Mouse (Mus musculus) hindbrain, postnatal 0 days (tissue): ENCODE data around the gene Dcaf1. TPM values are rescaled to one million over a fixed set of nuclear protein-coding genes. Genes with fewer than 3 reads are reported as not detected.

Experiments used
- ATAC-seq: fragments of 200-750 bp; cut with Nextera tagmentation; 2 replicates; pipeline ENCODE4 v1.8.0; 2017; ENCODE audit warnings: mild to moderate bottlenecking, moderate TSS enrichment, moderate library complexity
- DNase-seq: peaks from one replicate; pipeline ENCODE4 v3.0.0-alpha.2; 2015; ENCODE audit warnings: low spot score
- H3K27ac ChIP-seq: fragments of 300-500 bp; sonication (generic); 2 replicates; pipeline ENCODE4 v1.5.1; 2014; ENCODE audit warnings: mild to moderate bottlenecking
- H3K27me3 ChIP-seq: fragments of 300-500 bp; sonication (generic); 2 replicates; pipeline ENCODE4 v1.6.1; 2014; ENCODE audit warnings: low read length, mixed read lengths; ENCODE audit not compliant: insufficient read depth
- H3K36me3 ChIP-seq: fragments of 300-500 bp; sonication (generic); 2 replicates; pipeline ENCODE4 v1.6.1; 2014; ENCODE audit warnings: low read length, mixed read lengths; ENCODE audit not compliant: insufficient read depth
- H3K4me1 ChIP-seq: fragments of 300-500 bp; sonication (generic); 2 replicates; pipeline ENCODE4 v1.6.1; 2014; ENCODE audit warnings: antibody characterized with exemption, low read length, mixed read lengths; ENCODE audit not compliant: insufficient read depth
- H3K4me2 ChIP-seq: fragments of 300-500 bp; sonication (generic); 2 replicates; pipeline ENCODE4 v1.6.1; 2014; ENCODE audit warnings: low read depth, mild to moderate bottlenecking, low read length, moderate library complexity, mixed read lengths
- H3K4me3 ChIP-seq: fragments of 300-500 bp; sonication (generic); 2 replicates; pipeline ENCODE4 v1.5.1; 2014; ENCODE audit warnings: low read length
- H3K9ac ChIP-seq: fragments of 300-500 bp; sonication (generic); replicated peaks from 2 replicates; pipeline ENCODE4 v1.6.1; 2014; ENCODE audit warnings: mild to moderate bottlenecking, low read length, moderate library complexity, mixed read lengths
- H3K9me3 ChIP-seq: fragments of 300-500 bp; sonication (generic); 2 replicates; pipeline ENCODE4 v1.6.1; 2016; ENCODE audit warnings: low read length, mixed read lengths
- CTCF ChIP-seq: IDR thresholded peaks from 2 replicates; pipeline ENCODE4 v1.5.1; 2016; ENCODE audit warnings: antibody characterized with exemption, control low read depth, low read depth
- WGBS: fragments of 180-500 bp; shearing (Covaris S2); extraction: QIAGEN DNeasy Blood & Tissue Kit; methylation state at CpG from one replicate; pipeline ENCODE4 v1.1.7; 2014; 5-methylcytosine and 5-hydroxymethylcytosine counted together
- polyA plus RNA-seq: library from polyadenylated mRNA; unstranded; fragments of >200 nt; fragmentation: Nextera tagmentation; extraction: Ambion mirVana; gene quantifications from 2 replicates; pipeline ENCODE4 v1.2.1, GENCODE M21; 2015
- total RNA-seq: library from RNA; depleted of rRNA; stranded (reverse); fragments of >200 nt; gene quantifications from 2 replicates; pipeline ENCODE4 v1.2.3, GENCODE M21; 2014; rRNA removed

Dcaf1 gene
- total RNA-seq (18.0 and 18.3 TPM in 2 replicates), polyA plus RNA-seq (7.1 and 7.4 TPM in 2 replicates)

DNA sequence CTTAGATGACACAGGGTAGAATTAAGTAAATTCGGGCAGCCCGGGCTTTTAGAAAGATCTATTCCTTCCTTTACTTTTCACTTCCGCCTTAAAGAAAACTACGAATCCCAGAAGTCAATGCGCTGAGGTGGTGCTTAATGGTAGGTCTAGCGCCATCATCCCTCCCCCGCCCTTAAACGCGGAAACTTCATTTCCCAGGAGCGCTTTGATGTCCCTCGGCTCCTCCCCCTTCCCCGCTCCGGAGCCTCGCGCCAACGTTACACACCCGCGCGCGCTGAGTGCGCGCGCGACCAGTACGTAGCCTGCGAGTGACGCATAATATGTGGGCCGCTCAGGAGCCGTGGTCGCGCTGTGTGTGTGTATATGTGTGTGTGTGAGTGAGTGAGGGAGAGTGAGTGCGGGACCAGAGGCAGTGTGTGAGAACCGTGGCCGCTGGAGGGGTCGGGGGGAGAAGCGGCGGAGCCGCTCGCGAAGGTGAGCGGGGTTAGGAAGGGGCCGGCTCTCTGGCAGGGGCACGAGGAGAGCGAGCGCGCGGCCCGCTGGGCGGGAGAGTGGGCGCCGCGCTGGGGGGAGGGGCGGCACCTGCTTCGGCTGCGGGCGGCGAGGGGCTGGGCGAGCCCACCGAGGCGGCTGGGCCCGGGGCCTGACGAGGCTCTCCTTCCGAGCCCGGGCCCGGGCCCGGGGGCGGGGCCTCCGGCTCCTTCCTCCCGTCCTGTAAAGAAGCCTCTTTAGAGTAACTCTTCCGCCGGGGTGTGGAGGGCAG is at the start of gene Dcaf1:
Gene Dcaf1 (plus strand): TSS at position 257 of the 763 bp plus-strand sequence.
- H3K9me3 ChIP-seq: no peaks in the 10 kb centered on the region
- peak within 1 kb of the TSS; percentile 89 for H3K4me2 ChIP-seq
- peak within 1 kb of the TSS; percentile 76 for H3K9ac ChIP-seq
- H3K4me3 ChIP-seq: peak within 1 kb of the TSS; percentile 89
- H3K27me3 ChIP-seq: no peaks in the 10 kb centered on the region
- no peaks in the 10 kb centered on the region for H3K36me3 ChIP-seq
- DNase-seq (peak; percentile 100), ATAC-seq (peak; percentile 99)
- H3K27ac ChIP-seq: peak within 1 kb of the TSS; percentile 92
- WGBS: under 1% methylated on average over 57 of the region's 71 CpGs
- TF ChIP-seq CTCF: peak; percentile 10; the same call in 1 of the 2 replicates
- H3K4me1 ChIP-seq: 0 out of 2 replicates have a peak, but pooled peaks cover 2% of the 10 kb centered on the region

DNA sequence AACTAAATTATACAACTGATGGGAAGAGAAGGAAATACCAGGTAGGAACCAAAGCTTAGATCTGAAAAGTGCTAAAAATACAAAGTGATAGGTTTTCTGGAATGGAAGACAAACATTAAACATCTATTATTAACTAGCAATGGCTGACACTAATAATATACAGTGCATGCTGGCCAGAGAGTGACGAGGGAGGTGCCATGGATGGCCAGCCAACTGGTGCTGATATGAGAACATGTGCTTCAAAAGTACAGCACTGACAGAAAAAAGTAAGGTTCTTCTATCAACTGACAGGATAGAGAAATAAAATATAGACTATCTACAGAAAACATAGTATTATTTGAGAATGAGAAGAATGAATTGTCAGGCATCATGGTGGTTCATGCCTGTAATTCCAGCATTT is 45.6 kb upstream of the Dcaf1 start:
- Histone ChIP-seq H3K4me2 (no peak overlapping the region), H3K4me1 (no peaks in the 10 kb centered on the region), H3K9me3 (no peaks in the 10 kb centered on the region), H3K27ac (no peak overlapping the region), H3K9ac (no peak overlapping the region), H3K4me3 (no peak overlapping the region), H3K27me3 (no peaks in the 10 kb centered on the region), H3K36me3 (no peaks in the 10 kb centered on the region)
- TF ChIP-seq CTCF: no peak
- DNase-seq: no peak
- ATAC-seq: no peak
- WGBS: 91% methylated on average over 1 of the region's 1 CpGs

DNA sequence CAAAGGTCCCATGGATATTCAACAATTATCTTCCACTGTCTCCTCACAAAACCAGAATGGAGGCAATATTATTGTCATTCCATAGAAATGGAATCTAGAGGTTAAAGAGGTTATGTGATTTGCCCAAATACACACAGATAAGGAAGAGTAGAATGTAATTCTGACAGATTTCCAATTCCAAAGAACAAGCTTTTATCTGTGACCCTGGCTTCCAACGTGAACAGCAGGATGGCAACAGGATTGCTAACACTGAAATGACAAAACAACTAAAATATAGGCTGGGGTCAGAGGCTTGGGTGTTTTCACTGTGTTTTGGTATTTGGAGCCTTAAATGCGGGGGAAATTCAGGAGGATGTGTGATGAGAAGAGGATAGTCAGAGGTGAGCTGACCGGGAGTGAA is 44.3 kb upstream of the Dcaf1 start:
- ATAC-seq (no peak), DNase-seq (no peak)
- Histone ChIP-seq H3K9ac (no peak overlapping the region), H3K27ac (no peak overlapping the region), H3K36me3 (no peaks in the 10 kb centered on the region), H3K27me3 (no peaks in the 10 kb centered on the region), H3K4me3 (no peak overlapping the region), H3K4me1 (no peaks in the 10 kb centered on the region), H3K9me3 (no peaks in the 10 kb centered on the region), H3K4me2 (no peak overlapping the region)
- WGBS: 89% methylated on average over 3 of the region's 3 CpGs
- no peak for TF ChIP-seq CTCF

DNA sequence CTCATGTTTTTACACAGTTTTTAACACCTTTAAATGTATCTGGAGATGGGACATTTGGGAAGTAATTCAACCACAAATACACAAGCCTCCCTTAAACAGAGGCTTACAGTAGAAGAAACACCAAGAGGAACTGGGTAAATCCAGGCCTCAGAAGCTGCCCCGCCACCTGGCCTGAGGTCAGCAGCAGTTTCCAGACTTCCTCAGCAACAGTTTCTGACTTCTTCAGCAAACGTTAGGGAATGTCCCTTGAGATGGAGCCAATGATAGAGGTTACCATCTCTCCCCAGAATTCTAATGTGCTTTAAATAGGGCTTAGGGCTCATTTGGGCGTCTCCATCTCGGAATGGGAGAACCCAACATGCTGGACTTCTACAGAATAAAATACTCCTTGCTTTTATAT is 43.4 kb upstream of the Dcaf1 start:
- Histone ChIP-seq H3K36me3 (no peaks in the 10 kb centered on the region), H3K4me2 (no peak overlapping the region)
- 86% methylated on average over 4 of the region's 4 CpGs for WGBS

DNA sequence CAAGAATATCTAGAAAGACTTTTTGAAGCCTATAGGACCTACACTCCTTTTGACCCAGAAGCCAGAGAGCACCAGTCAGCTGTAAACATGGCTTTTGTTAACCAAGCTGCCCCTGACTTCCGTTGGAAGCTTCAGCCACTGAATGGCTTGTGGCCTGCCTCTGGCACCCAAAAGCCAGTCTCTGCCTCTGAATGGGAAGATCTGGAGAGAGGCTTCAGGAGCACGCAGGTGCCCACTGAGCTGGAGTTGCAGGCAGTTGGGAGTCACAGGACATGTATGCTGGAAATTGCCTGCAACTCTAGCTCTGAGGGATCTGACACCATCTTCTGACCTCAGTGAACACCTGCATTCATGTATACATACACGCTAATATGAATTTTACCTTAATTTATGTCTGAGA is 41.6 kb upstream of the Dcaf1 start:
- Histone ChIP-seq H3K4me3 (no peak overlapping the region), H3K9ac (no peak overlapping the region), H3K27me3 (no peaks in the 10 kb centered on the region), H3K4me1 (no peaks in the 10 kb centered on the region), H3K27ac (no peak overlapping the region), H3K9me3 (no peaks in the 10 kb centered on the region), H3K36me3 (no peaks in the 10 kb centered on the region), H3K4me2 (no peak overlapping the region)
- DNase-seq: no peak
- TF ChIP-seq CTCF: no peak
- WGBS: 84% methylated on average over 3 of the region's 3 CpGs
- ATAC-seq: no peak

More for the DNA sequence above, 43.4 kb upstream of the Dcaf1 start:
- no peaks in the 10 kb centered on the region for H3K27me3 ChIP-seq
- no peak for DNase-seq
- no peak overlapping the region for H3K4me3 ChIP-seq
- ATAC-seq: no peak
- no peaks in the 10 kb centered on the region for H3K9me3 ChIP-seq
- no peak overlapping the region for H3K27ac ChIP-seq
- H3K9ac ChIP-seq: no peak overlapping the region
- TF ChIP-seq CTCF: no peak
- H3K4me1 ChIP-seq: no peaks in the 10 kb centered on the region

DNA sequence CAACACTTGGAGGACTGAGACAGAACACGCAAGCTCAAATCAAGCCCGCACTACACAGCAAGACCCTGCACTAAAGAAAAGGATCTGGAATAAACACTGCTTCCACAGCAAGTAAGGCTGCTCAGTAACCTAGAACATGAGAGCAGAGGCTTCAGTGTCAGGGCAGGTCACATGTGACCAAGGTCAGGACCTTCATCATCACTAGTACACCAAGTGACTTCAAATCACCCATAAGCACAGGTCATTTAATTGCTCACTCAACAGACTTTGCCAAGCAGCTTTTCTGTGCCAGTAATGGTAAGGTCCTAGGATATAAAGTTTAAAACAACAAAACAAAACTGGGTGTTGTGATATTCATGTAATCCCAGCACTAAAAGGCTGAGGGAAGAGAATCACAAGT is 38.1 kb upstream of the Dcaf1 start:
- Histone ChIP-seq H3K4me3 (no peak overlapping the region), H3K9me3 (no peaks in the 10 kb centered on the region), H3K27ac (no peak overlapping the region), H3K4me2 (no peak overlapping the region), H3K36me3 (no peaks in the 10 kb centered on the region), H3K4me1 (no peaks in the 10 kb centered on the region; the same call in 1 of the 2 replicates), H3K9ac (no peak overlapping the region), H3K27me3 (no peaks in the 10 kb centered on the region)
- WGBS: 100% methylated on average over 2 of the region's 2 CpGs
- ATAC-seq (no peak), DNase-seq (no peak)
- no peak for TF ChIP-seq CTCF

DNA sequence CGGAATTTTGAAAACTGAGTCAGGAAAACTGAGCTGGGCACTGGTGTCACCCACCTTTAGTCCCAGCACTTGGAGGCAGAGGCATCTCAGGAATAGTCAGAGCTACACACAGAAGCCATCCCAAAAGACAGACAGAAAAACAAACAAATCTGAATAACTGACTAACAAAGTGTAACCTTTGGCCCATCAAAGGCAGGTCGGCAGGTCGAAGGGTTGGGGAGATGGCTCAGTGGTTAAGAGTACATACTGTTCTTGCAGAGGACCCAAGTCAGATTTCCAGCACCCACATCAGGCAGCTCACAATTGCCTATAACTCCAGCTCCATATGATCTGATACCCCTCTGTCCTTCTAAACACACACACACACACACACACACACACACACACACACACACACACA is 36.5 kb upstream of the Dcaf1 start:
- Histone ChIP-seq H3K4me3 (no peak overlapping the region), H3K9me3 (no peaks in the 10 kb centered on the region), H3K36me3 (no peaks in the 10 kb centered on the region), H3K9ac (no peak overlapping the region), H3K4me1 (no peaks in the 10 kb centered on the region; the same call in 1 of the 2 replicates), H3K27ac (no peak overlapping the region), H3K27me3 (no peaks in the 10 kb centered on the region), H3K4me2 (no peak overlapping the region)
- TF ChIP-seq CTCF: no peak
- DNase-seq: no peak
- ATAC-seq: no peak
- WGBS: 87% methylated on average over 3 of the region's 3 CpGs
